In genomic region chr8:26891881-26892280, GRCm38 (mm10) we compare ENCODE assay signal across 9 mouse cellular contexts.
DNase-seq lines count a peak whose midpoint lies in the region; ATAC-seq and TF ChIP-seq lines count a peak whose summit lies in the region.
"Had no signal": no experiment of that assay in that cellular context is flagged by ENCODE, and none has a peak within 500 bp of the region (broad histone marks: within the 10 kb centered on the region; RNA-seq: fewer than 3 reads in every experiment).

No protein-coding gene starts in this region.

- H3K4me3 ChIP-seq in liver, postnatal 0 days (ENCODE audit: low read depth, low read length): no peak overlapping the region
- H3K4me3 ChIP-seq in heart, postnatal 0 days (ENCODE audit: low read depth, low read length): no peak overlapping the region
- H3K4me3 ChIP-seq in hindbrain, embryonic 14.5 days (replicated peaks; ENCODE audit: low read length): no peak overlapping the region
- H3K4me3 ChIP-seq: embryonic facial prominence, embryonic 12.5 days had no signal

- WGBS in liver, postnatal 0 days (ENCODE audit: insufficient replicate concordance): 65% methylated on average over 11 of the region's 11 CpGs
- WGBS in heart, postnatal 0 days: 33% methylated on average over 11 of the region's 11 CpGs
- 51% methylated on average over 11 of the region's 11 CpGs for WGBS in hindbrain, embryonic 14.5 days

- H3K4me2 ChIP-seq in liver, postnatal 0 days (ENCODE audit: low read depth, low read length): no peak overlapping the region
- H3K4me2 ChIP-seq in heart, postnatal 0 days (ENCODE audit: low read depth, low read length): no peak overlapping the region
- H3K4me2 ChIP-seq in hindbrain, embryonic 14.5 days (replicated peaks): no peak overlapping the region
- H3K4me2 ChIP-seq: embryonic facial prominence, embryonic 12.5 days had no signal

- ATAC-seq in liver, postnatal 0 days: peak; percentile 38; the same call in 1 of the 2 replicates
- peak; percentile 91 for ATAC-seq in heart, postnatal 0 days (ENCODE audit: insufficient read depth, low read depth)
- no peak for ATAC-seq in hindbrain, embryonic 14.5 days (ENCODE audit: low FRiP score)

- TF ChIP-seq CTCF in liver, postnatal 0 days (IDR thresholded peaks at IDR 0.05; ENCODE audit: low read depth): no peak
- no peak for TF ChIP-seq CTCF in heart, postnatal 0 days (IDR thresholded peaks at IDR 0.05; ENCODE audit: low read depth)

- no peaks in the 10 kb centered on the region for H3K27me3 ChIP-seq in liver, postnatal 0 days (ENCODE audit: insufficient read depth, low read length)
- no peaks in the 10 kb centered on the region for H3K27me3 ChIP-seq in heart, postnatal 0 days (ENCODE audit: control insufficient read depth, insufficient read depth, low read length)
- no peaks in the 10 kb centered on the region for H3K27me3 ChIP-seq in hindbrain, embryonic 14.5 days (ENCODE audit: control insufficient read depth, insufficient read depth, low read length)
- H3K27me3 ChIP-seq: embryonic facial prominence, embryonic 12.5 days had no signal

- no peak overlapping the region for H3K27ac ChIP-seq in liver, postnatal 0 days (ENCODE audit: low read depth)
- peak overlapping the region; percentile 63 for H3K27ac ChIP-seq in heart, postnatal 0 days (ENCODE audit: low read depth)
- no peak overlapping the region for H3K27ac ChIP-seq in hindbrain, embryonic 14.5 days
- H3K27ac ChIP-seq: embryonic facial prominence, embryonic 12.5 days had no signal

- no peaks in the 10 kb centered on the region for H3K9me3 ChIP-seq in liver, postnatal 0 days (ENCODE audit: low read length)
- H3K9me3 ChIP-seq in heart, postnatal 0 days (replicated peaks; ENCODE audit: control insufficient read depth, low read length): no peaks in the 10 kb centered on the region
- H3K9me3 ChIP-seq in hindbrain, embryonic 14.5 days (ENCODE audit: control insufficient read depth, low read length): no peaks in the 10 kb centered on the region
- H3K9me3 ChIP-seq: embryonic facial prominence, embryonic 12.5 days had no signal

- no peak for TF ChIP-seq EP300 in liver, postnatal 0 days (IDR thresholded peaks at IDR 0.05; ENCODE audit: low read depth)
- TF ChIP-seq EP300 in heart, postnatal 0 days (IDR thresholded peaks at IDR 0.05; ENCODE audit: low read depth): no peak

- peak; percentile 49 for DNase-seq in liver, postnatal 0 days
- DNase-seq in liver: no peak
- peak; percentile 84 to 87 for DNase-seq in cerebellum, postnatal 14 days
- peak; percentile 83 for DNase-seq in heart, postnatal 0 days (ENCODE audit: low spot score)
- peak; percentile 59 to 72 for DNase-seq in lung, postnatal 4 days
- no peak for DNase-seq in urinary bladder, postnatal 36 days (ENCODE audit: low spot score in 2 of 2)
- DNase-seq in hindbrain, embryonic 14.5 days (ENCODE audit: low spot score): no peak
- DNase-seq in frontal cortex, postnatal 36 days (ENCODE audit: low spot score in 2 of 2): no peak

- H3K36me3 ChIP-seq in liver, postnatal 0 days (replicated peaks; ENCODE audit: insufficient read depth, low read length): no peaks in the 10 kb centered on the region
- H3K36me3 ChIP-seq in heart, postnatal 0 days (replicated peaks; ENCODE audit: control insufficient read depth, insufficient read depth, low read length): no peaks in the 10 kb centered on the region
- H3K36me3 ChIP-seq in hindbrain, embryonic 14.5 days (replicated peaks; ENCODE audit: control insufficient read depth, insufficient read depth): no peaks in the 10 kb centered on the region
- H3K36me3 ChIP-seq: embryonic facial prominence, embryonic 12.5 days had no signal

- H3K9ac ChIP-seq in liver, postnatal 0 days (replicated peaks): no peak overlapping the region
- H3K9ac ChIP-seq in heart, postnatal 0 days (replicated peaks; ENCODE audit: low read depth, low read length): no peak overlapping the region
- H3K9ac ChIP-seq in hindbrain, embryonic 14.5 days: no peak overlapping the region
- H3K9ac ChIP-seq: embryonic facial prominence, embryonic 12.5 days had no signal

- peaks cover 3% of the 10 kb centered on the region for H3K4me1 ChIP-seq in liver, postnatal 0 days (ENCODE audit: insufficient read depth)
- H3K4me1 ChIP-seq in heart, postnatal 0 days (ENCODE audit: control insufficient read depth, insufficient read depth): peaks cover 8% of the 10 kb centered on the region
- 0 out of 2 replicates have a peak, but pooled peaks cover 2% of the 10 kb centered on the region for H3K4me1 ChIP-seq in hindbrain, embryonic 14.5 days (replicated peaks; ENCODE audit: control insufficient read depth, insufficient read depth, low read length)

Comparison
In these comparisons a context has a peak if more than half of its experiments do, and no peak if none do; other contexts are left out.
1. DNase-seq: peak in liver, postnatal 0 days (single experiment), cerebellum, postnatal 14 days (2 of 2), heart, postnatal 0 days (single experiment) and lung, postnatal 4 days (2 of 2); none in liver (single experiment), urinary bladder, postnatal 36 days (0 of 2), hindbrain, embryonic 14.5 days (single experiment) and frontal cortex, postnatal 36 days (0 of 2).